Mouse (Mus musculus) ES-Bruce4 (cell line): Measurements from ENCODE around the gene Dock10.

Source experiments
- CTCF ChIP-seq: IDR thresholded peaks from one replicate; pipeline ENCODE4 v1.8.1; 2011; ENCODE audit warnings: low read depth, low read length
- EP300 ChIP-seq: IDR thresholded peaks from 2 replicates; pipeline ENCODE4 v1.6.1; 2011; ENCODE audit warnings: low read depth, low read length; ENCODE audit not compliant: insufficient read depth
- POLR2A ChIP-seq: IDR thresholded peaks from one replicate; pipeline ENCODE4 v1.8.1; 2011; ENCODE audit warnings: low read length; ENCODE audit not compliant: insufficient read depth

DNA sequence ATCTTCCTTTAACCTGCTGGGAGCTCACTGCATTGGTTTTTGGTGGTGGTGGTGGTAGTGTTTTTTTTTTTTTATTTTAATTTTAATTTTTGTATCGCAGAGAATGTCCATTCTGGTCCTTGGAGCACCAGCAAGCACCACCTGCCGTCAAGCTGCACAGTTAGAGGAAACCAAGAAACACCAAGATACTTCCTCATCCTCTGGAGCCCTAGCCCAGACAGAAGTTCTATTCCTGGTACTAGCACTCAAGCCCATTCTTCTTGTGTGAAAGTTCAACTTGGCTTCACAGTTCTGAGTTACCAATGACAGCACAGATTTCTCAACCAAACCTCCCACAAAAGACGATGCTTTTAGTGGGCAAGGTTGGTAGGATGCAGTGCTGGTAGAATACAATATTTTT is 86.6 kb downstream of the Dock10 start:
- TF ChIP-seq CTCF: no peak
- TF ChIP-seq POLR2A: no peak
- no peak for TF ChIP-seq EP300
